Mouse (Mus musculus) neural tube, embryonic 15.5 days (tissue): ENCODE data around the gene Rorc. TPM values are rescaled to one million over a fixed set of nuclear protein-coding genes. Genes with fewer than 3 reads are reported as not detected.

Source experiments
- ATAC-seq: fragments of 200-750 bp; cut with Nextera tagmentation; 2 replicates; pipeline ENCODE4 v1.8.0; 2017; ENCODE audit warnings: mild to moderate bottlenecking, moderate TSS enrichment, moderate library complexity; ENCODE audit not compliant: low FRiP score
- H3K27ac ChIP-seq: fragments of 300-500 bp; sonication (generic); replicated peaks from 2 replicates; pipeline ENCODE4 v1.5.1; 2015; ENCODE audit warnings: mild to moderate bottlenecking, inconsistent platforms
- H3K27me3 ChIP-seq: fragments of 300-500 bp; sonication (generic); replicated peaks from 2 replicates; pipeline ENCODE4 v1.6.1; 2015; ENCODE audit warnings: inconsistent platforms
- H3K36me3 ChIP-seq: fragments of 300-500 bp; sonication (generic); 2 replicates; pipeline ENCODE4 v1.6.1; 2015; ENCODE audit warnings: inconsistent platforms
- H3K4me1 ChIP-seq: fragments of 300-500 bp; sonication (generic); 2 replicates; pipeline ENCODE4 v1.6.1; 2015; ENCODE audit warnings: inconsistent platforms
- H3K4me2 ChIP-seq: fragments of 300-500 bp; sonication (generic); 2 replicates; pipeline ENCODE4 v1.6.1; 2015; ENCODE audit warnings: inconsistent platforms, mild to moderate bottlenecking, moderate library complexity
- H3K4me3 ChIP-seq: fragments of 300-500 bp; sonication (generic); replicated peaks from 2 replicates; pipeline ENCODE4 v1.5.1; 2015; ENCODE audit warnings: mild to moderate bottlenecking, inconsistent platforms
- H3K9ac ChIP-seq: fragments of 300-500 bp; sonication (generic); replicated peaks from 2 replicates; pipeline ENCODE4 v1.6.1; 2015; ENCODE audit warnings: mild to moderate bottlenecking, inconsistent platforms
- H3K9me3 ChIP-seq: fragments of 300-500 bp; sonication (generic); replicated peaks from 2 replicates; pipeline ENCODE4 v1.6.1; 2016; ENCODE audit warnings: inconsistent platforms
- WGBS: fragments of 180-500 bp; shearing (Covaris S2); methylation state at CpG from one replicate; pipeline ENCODE4 v1.1.7; 2015; ENCODE audit warnings: mixed read lengths; 5-methylcytosine and 5-hydroxymethylcytosine counted together
- polyA plus RNA-seq: library from polyadenylated mRNA; unstranded; fragments of >200 nt; fragmentation: Nextera tagmentation; extraction: Ambion mirVana; gene quantifications from 2 replicates; pipeline ENCODE4 v1.2.1, GENCODE M21; 2015

Rorc gene
- polyA plus RNA-seq, 1 experiment from 2014 or later: 0.31 TPM

DNA sequence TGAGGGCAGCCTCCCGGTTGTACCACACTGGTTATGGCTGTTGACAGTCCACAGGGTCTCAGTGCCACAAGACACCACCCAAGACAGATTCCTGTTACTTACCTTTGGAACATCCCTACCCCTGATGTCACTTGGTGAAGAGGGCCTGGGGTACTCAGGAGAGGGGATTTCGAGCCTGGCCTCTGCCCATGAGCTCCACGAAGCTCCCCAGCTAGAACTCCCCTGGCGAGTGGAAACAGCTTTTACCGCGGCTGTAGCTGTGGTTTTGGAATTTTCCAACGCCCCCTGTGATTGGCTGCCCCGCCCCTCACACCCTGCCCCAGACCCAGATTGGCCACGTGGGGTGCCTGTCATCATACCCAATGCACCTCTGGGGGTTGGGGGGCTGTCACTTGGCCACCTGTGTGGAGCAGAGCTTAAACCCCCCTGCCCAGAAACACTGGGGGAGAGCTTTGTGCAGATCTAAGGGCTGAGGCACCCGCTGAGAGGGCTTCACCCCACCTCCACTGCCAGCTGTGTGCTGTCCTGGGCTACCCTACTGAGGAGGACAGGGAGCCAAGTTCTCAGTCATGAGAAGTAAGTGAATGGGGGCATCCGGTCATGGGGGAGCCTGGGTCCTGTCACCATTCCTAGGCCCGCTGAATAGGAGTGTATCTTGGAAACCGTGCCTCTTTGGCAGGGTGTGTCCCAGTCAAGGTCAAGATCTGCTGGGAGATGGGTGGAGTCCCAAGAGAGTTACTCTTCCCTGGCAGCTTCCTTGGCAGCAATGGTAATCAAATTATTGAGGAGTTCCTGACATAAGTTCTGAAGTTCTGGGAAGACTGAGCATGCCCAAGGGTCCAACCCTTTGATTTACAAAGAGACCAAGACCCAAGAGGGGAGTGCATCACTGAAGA is 4.7 kb downstream of the Rorc start:
- 22% methylated on average over 13 of the region's 13 CpGs for WGBS
- H3K36me3 ChIP-seq: no peaks in the 10 kb centered on the region
- no peak for ATAC-seq
- H3K27me3 ChIP-seq: 0 out of 2 replicates have a peak, but pooled peaks cover 6% of the 10 kb centered on the region
- H3K4me1 ChIP-seq: peaks cover 20% of the 10 kb centered on the region
- no peak overlapping the region for H3K4me3 ChIP-seq
- no peak overlapping the region for H3K4me2 ChIP-seq
- H3K9me3 ChIP-seq: no peaks in the 10 kb centered on the region
- H3K27ac ChIP-seq: no peak overlapping the region
- H3K9ac ChIP-seq: no peak overlapping the region

DNA sequence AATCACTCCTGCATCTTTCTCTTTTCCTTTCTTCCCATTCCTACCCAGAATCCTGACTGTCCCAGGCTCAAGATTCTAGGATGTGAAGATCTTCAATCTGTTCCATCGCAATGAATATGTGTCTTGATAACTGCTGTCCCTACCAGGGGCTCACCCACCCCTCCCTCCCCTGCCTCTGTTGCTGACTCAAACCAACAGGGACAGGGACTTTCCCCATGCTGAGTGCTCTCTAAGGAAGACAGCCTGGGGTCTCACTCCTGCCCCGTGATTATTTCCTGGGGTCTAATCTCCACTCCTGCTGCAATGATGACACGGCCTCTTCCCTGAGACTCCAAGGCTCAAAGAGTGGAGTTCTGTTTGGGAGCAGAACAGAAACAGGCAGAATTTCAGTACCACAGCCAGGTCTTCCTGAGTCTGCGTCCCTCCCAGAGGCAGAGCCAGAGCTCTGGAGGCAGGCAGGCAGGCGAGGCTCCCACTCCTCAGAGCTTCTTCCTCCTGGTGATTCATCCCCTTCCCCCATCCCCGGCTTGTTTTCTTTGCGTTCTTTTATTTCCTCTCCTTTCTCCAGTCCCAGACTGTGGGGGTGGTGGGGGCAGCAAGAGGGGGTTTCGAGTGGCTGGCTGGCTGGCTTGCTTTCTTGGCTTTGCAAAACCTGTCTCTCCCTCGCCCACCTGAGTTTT is 7.4 kb downstream of the Rorc start:
- Histone ChIP-seq H3K36me3 (no peaks in the 10 kb centered on the region), H3K4me2 (no peak overlapping the region), H3K9ac (no peak overlapping the region), H3K4me1 (no peaks in the 10 kb centered on the region), H3K27me3 (no peaks in the 10 kb centered on the region), H3K4me3 (no peak overlapping the region), H3K9me3 (no peaks in the 10 kb centered on the region), H3K27ac (no peak overlapping the region)
- ATAC-seq: no peak
- WGBS: 34% methylated on average over 9 of the region's 9 CpGs

DNA sequence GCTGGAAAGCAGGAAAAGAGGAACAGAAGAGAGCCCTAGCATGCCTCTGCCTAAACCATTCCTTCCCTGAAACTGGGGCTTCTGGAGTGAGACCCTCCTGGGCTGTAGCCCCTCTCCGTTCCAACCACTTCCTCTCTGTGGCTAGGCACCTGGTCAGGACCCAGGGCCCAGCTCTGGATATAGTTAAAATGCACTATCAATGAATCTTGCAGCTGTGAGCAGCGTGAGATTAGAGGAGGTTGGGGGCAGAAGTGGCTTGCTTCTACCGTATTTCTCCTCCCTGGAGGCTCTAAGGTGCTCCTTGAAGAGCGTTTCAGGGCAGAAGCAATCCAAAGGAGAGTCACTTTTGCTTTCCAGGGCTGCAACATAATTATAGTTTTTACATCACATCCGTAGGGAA is 9.7 kb downstream of the Rorc start:
- Histone ChIP-seq H3K36me3 (no peaks in the 10 kb centered on the region), H3K27ac (no peak overlapping the region), H3K4me3 (no peak overlapping the region), H3K27me3 (no peaks in the 10 kb centered on the region), H3K4me1 (no peaks in the 10 kb centered on the region), H3K9ac (no peak overlapping the region), H3K4me2 (no peak overlapping the region), H3K9me3 (no peaks in the 10 kb centered on the region)
- no peak for ATAC-seq
- 77% methylated on average over 5 of the region's 5 CpGs for WGBS

DNA sequence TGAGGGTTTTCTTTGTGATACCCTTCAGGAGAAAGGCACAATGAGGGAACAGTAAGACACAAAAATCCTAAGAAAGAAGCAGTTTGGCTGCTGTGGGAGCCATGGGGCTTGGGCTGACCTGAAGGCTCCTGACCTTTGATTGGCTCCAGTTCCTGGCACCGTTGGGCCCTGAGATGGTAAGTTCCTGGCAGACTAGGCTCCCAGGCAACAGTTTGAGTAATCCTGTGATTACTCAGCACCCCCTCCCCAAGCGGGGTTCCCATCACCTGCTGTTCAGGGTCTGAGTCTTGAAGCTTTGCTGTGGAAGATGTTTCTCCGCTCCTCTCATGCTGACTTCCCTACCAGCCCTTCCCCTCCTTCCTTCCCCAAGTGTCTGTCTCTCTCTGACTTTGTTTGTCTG is 10.9 kb downstream of the Rorc start:
- ATAC-seq: no peak
- WGBS: 78% methylated on average over 3 of the region's 3 CpGs
- Histone ChIP-seq H3K4me3 (no peak overlapping the region), H3K27me3 (no peaks in the 10 kb centered on the region), H3K4me1 (no peaks in the 10 kb centered on the region), H3K4me2 (no peak overlapping the region), H3K9me3 (no peaks in the 10 kb centered on the region), H3K9ac (no peak overlapping the region), H3K36me3 (no peaks in the 10 kb centered on the region), H3K27ac (no peak overlapping the region)

DNA sequence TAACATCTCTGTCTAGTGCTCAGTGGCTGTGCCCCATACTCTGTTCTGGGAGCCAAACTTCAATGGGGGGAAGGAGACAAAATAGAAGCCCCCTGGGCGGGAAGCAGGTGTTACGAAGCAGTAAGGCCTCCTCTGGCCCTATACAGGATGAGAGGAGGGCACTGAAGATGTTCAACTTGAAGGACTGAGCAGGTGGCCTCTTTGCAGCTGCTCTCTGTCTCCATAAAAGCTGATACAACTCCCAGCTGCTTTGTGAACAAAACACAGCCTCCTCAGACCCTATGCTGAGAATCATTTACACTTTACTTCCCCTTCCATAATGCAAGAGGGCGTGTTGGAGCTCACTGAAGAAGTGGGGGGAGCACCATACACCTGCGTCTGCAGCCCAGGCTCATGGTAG is 14.1 kb downstream of the Rorc start:
- Histone ChIP-seq H3K27ac (no peak overlapping the region), H3K4me2 (no peak overlapping the region), H3K4me1 (no peaks in the 10 kb centered on the region), H3K4me3 (no peak overlapping the region), H3K27me3 (no peaks in the 10 kb centered on the region), H3K36me3 (no peaks in the 10 kb centered on the region), H3K9me3 (no peaks in the 10 kb centered on the region), H3K9ac (no peak overlapping the region)
- ATAC-seq: no peak
- WGBS: 55% methylated on average over 4 of the region's 4 CpGs

DNA sequence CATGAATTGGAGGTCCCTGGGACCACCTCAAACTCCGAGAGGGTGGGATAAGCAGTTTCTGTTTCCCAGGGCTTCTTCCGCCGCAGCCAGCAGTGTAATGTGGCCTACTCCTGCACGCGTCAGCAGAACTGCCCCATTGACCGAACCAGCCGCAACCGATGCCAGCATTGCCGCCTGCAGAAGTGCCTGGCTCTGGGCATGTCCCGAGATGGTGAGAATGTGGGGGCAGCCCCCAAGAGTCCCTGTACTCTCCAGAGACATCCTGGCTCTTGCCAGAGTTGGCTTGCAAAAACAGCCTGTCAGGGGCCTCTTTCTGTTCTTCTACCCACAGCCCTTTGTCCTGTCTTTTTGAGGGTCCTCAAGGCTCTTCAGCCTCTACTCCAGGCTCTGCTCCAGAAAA is 14.8 kb downstream of the Rorc start:
- Histone ChIP-seq H3K4me1 (no peaks in the 10 kb centered on the region), H3K27me3 (no peaks in the 10 kb centered on the region), H3K9me3 (no peaks in the 10 kb centered on the region), H3K27ac (no peak overlapping the region), H3K4me3 (no peak overlapping the region), H3K36me3 (no peaks in the 10 kb centered on the region), H3K9ac (no peak overlapping the region), H3K4me2 (no peak overlapping the region)
- no peak for ATAC-seq
- WGBS: 94% methylated on average over 10 of the region's 10 CpGs

DNA sequence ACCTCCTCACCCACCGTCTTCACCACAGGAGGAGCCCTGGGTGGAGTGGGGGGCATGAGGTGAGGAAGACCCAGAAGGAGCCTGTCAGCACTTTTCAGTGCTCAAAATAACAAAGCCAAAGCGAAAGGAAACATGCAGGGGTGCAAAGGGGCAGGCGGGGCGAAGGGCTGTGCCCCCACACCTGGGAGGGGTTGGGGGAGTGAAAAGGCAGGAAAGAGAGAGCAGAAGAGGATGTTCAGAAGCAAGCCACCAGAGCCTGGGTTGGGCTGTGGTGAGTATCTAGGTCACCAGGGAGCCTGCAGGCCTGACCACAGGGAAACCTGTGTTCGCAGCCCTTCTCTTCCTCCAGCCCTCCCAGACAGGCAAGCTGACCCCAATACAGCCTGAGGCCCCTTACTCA is 15.5 kb downstream of the Rorc start:
- ATAC-seq: no peak
- peaks cover 2% of the 10 kb centered on the region; the same call in 1 of the 2 replicates for H3K4me1 ChIP-seq
- H3K36me3 ChIP-seq: no peaks in the 10 kb centered on the region
- no peak overlapping the region for H3K27ac ChIP-seq
- no peak overlapping the region for H3K4me2 ChIP-seq
- no peak overlapping the region for H3K9ac ChIP-seq
- H3K27me3 ChIP-seq: no peaks in the 10 kb centered on the region
- 94% methylated on average over 5 of the region's 5 CpGs for WGBS
- H3K4me3 ChIP-seq: no peak overlapping the region
- H3K9me3 ChIP-seq: no peaks in the 10 kb centered on the region

DNA sequence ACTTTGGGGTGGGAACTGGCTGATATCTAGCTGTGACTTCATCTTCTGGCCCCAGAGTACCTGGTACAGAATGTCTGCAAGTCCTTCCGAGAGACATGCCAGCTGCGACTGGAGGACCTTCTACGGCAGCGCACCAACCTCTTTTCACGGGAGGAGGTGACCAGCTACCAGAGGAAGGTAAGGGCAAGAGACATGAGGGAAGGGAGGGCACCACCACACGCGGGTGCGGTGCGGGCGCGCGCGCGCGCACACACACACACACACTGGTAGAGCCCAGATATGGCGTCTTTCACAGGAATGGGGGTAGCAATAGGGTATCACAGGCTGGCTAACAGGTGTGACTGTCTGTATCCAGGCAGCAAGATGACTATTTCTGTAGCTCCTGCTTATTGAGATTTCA is 16.8 kb downstream of the Rorc start:
- no peaks in the 10 kb centered on the region for H3K27me3 ChIP-seq
- no peak overlapping the region for H3K9ac ChIP-seq
- WGBS: 98% methylated on average over 16 of the region's 16 CpGs
- H3K27ac ChIP-seq: no peak overlapping the region
- no peak overlapping the region for H3K4me3 ChIP-seq
- no peak for ATAC-seq
- no peaks in the 10 kb centered on the region for H3K36me3 ChIP-seq
- H3K9me3 ChIP-seq: no peaks in the 10 kb centered on the region
- no peak overlapping the region for H3K4me2 ChIP-seq
- H3K4me1 ChIP-seq: peaks cover 7% of the 10 kb centered on the region; the same call in 1 of the 2 replicates

DNA sequence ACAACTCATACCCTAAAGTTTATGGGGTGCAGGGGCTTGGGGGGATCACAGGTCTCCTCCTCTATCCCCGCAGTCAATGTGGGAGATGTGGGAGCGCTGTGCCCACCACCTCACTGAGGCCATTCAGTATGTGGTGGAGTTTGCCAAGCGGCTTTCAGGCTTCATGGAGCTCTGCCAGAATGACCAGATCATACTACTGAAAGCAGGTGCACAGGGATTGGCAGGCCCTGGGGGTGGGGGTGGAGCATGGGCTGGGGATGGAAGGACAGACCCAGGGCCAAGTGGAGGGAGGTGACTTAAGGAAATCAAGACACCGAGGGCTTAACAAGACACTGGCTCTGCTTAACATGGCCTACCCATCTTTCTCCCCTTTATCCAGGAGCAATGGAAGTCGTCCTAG is 18.4 kb downstream of the Rorc start:
- ATAC-seq: no peak
- no peak overlapping the region for H3K4me3 ChIP-seq
- H3K9ac ChIP-seq: no peak overlapping the region
- H3K4me1 ChIP-seq: peaks cover 7% of the 10 kb centered on the region; the same call in 1 of the 2 replicates
- H3K27me3 ChIP-seq: no peaks in the 10 kb centered on the region
- H3K27ac ChIP-seq: no peak overlapping the region
- H3K4me2 ChIP-seq: no peak overlapping the region
- no peaks in the 10 kb centered on the region for H3K36me3 ChIP-seq
- 73% methylated on average over 5 of the region's 5 CpGs for WGBS
- no peaks in the 10 kb centered on the region for H3K9me3 ChIP-seq

DNA sequence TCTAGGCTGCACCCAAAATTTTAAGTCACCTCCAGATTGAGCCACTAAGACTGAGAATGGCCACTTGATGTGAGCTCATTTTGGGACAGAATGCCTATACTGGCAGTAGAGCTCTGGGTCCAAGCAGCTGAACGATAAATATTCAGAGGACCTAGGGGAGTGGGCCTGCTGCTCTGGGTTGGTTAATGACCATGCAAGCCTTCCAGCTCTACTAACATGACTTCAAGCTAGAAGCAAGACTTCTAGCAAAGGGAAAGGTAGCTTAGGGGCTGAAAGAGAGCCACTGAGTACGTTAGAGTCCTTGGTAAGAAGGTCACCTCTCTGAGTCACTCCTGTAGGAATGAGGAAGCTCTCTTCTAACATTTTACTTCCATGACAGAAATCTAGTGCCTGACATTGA is 19.5 kb downstream of the Rorc start:
- H3K27ac ChIP-seq: no peak overlapping the region
- no peak overlapping the region for H3K4me2 ChIP-seq
- ATAC-seq: no peak
- H3K4me3 ChIP-seq: no peak overlapping the region
- no peaks in the 10 kb centered on the region for H3K36me3 ChIP-seq
- 83% methylated on average over 2 of the region's 2 CpGs for WGBS
- H3K27me3 ChIP-seq: peaks cover 3% of the 10 kb centered on the region; the same call in 1 of the 2 replicates
- H3K4me1 ChIP-seq: peaks cover 7% of the 10 kb centered on the region; the same call in 1 of the 2 replicates
- H3K9ac ChIP-seq: no peak overlapping the region
- no peaks in the 10 kb centered on the region for H3K9me3 ChIP-seq

DNA sequence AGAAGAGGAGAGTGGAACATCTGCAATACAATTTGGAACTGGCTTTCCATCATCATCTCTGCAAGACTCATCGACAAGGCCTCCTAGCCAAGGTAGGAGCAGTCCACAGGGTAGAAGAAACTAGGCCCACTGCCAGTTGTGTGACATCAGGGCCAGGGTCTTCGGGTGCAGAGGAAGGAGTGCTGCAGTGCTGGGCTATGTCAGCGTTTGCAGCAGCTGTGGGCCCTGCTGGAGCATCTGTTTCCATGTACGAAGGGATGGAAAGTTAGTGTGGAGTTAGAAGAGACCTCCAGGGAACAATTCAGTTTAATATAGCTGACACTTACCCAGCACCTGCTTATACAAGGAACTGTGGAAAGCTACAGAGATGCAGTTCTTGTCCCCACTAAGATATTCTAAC is 20.5 kb downstream of the Rorc start:
- Histone ChIP-seq H3K27ac (no peak overlapping the region), H3K4me3 (no peak overlapping the region), H3K9me3 (no peaks in the 10 kb centered on the region), H3K9ac (no peak overlapping the region), H3K4me2 (no peak overlapping the region), H3K27me3 (peaks cover 12% of the 10 kb centered on the region; the same call in 1 of the 2 replicates), H3K36me3 (no peaks in the 10 kb centered on the region), H3K4me1 (peaks cover 8% of the 10 kb centered on the region; the same call in 1 of the 2 replicates)
- whole genome bisulfite sequencing: 40% methylated on average over 4 of the region's 4 CpGs
- peak; percentile 60; the same call in 1 of the 2 replicates for ATAC-seq

DNA sequence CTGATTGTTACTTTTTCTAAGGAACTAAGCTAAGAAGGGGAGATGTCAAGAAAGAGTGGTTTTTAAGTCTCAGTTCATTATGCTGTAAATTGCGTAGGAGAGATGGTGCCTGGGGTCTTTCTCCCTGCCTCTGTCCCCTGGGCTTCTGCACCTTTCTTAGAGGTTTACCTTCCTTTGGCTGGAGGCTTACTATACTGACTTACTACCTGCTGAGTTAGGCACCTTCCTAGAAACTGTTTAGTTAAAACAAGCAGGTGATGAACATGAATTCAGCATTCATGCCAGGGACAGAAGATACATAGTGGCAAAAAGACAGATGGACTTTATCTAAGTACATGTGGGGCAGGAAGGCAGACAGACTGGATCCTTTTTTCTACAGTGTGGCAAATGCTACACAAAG is 23.7 kb downstream of the Rorc start:
- Histone ChIP-seq H3K36me3 (no peaks in the 10 kb centered on the region), H3K4me3 (no peak overlapping the region), H3K9ac (no peak overlapping the region), H3K9me3 (no peaks in the 10 kb centered on the region), H3K27ac (no peak overlapping the region), H3K4me2 (no peak overlapping the region), H3K4me1 (peaks cover 31% of the 10 kb centered on the region), H3K27me3 (peaks cover 13% of the 10 kb centered on the region)
- 77% methylated on average over 1 of the region's 1 CpGs for WGBS
- ATAC-seq: no peak
